Mouse (Mus musculus): ENCODE data around the gene Stpg2.

DNA sequence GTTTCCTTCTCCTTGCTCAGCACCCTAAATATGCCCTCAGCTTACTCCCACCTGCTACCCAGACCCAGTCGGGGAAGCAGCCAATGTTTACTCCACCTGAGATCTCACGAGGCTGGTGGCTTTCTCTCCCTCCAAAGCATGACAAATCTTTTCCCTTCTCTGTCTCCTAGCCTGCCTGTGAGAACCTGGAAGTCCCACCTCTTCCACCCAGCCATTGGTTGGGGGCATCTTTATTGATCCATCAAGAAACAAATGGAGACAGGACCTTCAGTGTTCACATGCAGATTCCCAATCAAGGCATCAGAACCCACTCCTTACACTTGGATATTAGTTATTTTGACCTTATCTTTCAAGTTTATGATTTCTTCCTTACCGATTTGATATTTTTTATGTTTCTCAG is 7.1 kb upstream of the Stpg2 start:
- TF ChIP-seq CTCF (IDR thresholded peaks at IDR 0.05; ENCODE audit: control insufficient read depth, insufficient read depth, insufficient replicate concordance, low read depth, low read length) (no peak), POLR2A (IDR thresholded peaks at IDR 0.05; ENCODE audit: control insufficient read depth, low read depth, low read length) (no peak)
